Mouse (Mus musculus): Measurements from ENCODE around the gene Ephx3.

The Ephx3 gene

DNA sequence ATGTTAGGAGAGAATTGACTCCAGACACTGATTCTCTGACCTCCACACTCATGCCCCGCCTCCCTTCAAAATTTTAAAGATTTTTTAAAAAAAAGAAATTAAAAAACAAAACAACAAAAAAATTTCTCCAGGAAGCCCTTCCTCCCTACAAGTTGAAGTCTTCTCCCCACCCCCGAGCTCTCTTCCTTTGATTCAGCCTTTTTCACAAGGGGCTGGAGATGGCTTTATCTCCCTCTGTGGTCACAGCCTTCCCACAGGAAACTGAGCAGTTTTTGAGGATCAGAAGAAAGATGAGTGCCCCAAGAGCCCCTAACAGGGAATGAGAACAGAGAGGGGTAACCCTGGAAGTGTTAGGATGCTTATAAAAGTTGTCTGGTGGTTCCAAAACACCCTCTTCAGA is 16.9 kb downstream of the Ephx3 start:
- no peak for DNase-seq

DNA sequence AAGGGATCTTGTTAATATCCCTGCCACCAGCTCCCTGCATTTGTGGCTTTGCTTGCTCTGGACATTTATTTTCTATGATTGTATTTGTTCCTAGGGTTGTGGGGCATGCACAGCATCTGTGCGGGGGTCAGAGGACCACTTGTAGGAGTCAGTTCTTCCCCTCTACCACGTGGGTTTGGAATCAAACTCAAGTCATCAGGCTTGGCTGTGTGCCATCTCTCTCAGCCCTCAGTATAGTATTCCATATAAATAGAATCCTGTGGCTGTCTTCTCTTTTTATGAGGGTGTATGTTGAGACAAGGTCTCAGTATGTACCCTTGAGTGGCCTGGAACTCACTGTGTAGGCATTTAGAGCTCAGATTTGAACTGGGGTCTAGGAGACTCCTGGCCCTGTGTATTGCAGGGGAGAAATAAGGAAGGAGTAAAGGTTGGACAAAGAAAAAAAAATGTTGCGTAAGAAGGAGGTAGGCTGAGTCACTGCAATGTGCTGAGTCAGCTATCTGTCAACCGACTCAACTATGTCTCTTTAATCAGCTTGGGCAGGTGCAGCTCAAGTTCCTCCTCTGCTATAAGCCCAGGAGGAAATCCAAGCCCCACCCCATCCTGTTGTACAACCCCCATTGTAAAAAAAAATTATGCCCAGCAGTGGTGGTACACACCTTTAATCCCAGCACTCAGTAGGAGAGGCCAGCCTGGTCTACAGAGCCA is 19.7 kb downstream of the Ephx3 start:
- no peak for DNase-seq

DNA sequence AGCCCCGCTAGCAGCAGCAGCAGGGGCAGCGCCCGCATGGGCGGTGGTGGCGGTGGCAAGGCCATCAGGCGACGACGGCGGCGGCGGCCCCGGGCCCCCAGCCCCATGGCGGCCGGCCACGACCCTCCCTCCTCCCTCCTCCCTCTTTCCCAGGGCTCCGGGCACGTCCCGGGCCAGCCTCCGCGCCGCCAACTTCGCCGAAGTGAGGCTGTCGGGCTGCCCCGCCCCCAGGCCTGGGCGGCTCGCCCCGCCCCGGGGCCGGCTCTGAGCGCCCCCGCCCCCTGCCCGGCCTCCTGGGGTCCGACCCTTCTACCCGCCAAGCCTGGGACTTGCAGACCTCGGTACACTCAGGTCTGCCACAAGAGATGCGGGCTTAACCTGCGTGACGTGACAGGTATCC is 22.7 kb downstream of the Ephx3 start, which contains the start of gene Notch3:
Gene Notch3, minus strand, starts transcription at position 166 of the 400 bp plus-strand sequence.
- DNase-seq: no peak

DNA sequence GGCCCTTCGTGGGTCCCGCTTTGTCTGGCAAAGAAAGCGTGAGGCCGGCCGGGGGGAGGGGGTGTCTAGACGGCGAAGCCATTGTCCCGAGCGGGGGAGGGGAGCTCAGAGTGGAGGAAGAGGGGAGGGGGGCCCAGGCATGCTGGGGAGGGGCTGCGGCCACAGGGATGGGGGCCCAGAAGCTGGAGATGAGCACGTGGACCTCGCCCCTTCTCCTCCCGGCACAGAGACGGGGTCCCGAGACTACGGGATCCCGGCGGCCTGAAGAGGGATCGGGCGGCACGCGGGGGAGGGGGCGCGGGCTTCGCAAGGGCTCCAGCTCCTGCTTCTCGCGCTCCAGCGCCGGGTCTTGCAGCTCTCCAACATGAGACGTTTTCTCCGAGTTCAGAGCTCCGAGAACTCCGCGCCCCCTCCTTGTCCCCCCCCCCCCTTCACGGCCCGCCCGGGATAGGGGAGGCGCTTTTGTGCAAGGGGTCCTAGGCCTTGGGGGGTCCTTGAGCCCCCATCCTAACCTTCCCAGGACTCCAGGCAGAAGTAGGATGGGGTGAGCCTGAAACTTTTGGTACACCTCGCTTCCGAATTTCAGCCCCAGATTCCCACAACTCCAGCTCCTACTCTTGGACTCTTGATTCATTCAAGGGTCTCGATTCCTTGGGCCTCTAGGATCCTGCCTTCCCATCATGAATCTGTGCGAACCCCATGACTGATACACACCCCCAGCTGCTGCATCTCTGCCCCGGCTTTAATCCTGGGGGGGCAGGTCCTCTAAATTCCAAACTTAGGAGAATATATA is 23.4 kb downstream of the Ephx3 start:
- no peak for DNase-seq

DNA sequence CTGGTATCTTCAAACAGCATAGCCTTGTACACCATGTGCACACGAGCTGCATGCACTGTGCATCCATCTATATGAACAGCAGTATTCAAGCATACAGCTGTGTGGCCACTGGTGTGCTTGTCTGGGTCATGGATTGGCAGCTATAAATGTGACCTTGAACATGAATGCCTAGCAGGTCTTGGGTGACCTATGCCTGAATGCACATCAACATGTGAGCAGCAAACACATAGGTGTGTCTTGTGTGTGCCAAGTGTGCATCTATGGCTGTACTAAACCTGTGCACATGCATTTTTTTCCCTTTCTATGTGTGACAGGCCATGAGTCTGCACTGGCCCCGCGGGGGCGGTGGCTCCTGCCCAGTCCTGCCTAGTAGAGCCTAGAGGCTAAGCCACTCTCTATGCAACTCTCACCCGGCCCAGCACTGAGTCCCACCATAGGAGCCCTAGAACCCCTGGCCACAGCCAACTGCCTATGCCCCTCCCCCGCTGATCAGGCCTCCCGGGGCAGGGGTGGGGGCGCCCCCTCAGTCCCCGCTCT is 24.0 kb downstream of the Ephx3 start:
- DNase-seq: no peak

DNA sequence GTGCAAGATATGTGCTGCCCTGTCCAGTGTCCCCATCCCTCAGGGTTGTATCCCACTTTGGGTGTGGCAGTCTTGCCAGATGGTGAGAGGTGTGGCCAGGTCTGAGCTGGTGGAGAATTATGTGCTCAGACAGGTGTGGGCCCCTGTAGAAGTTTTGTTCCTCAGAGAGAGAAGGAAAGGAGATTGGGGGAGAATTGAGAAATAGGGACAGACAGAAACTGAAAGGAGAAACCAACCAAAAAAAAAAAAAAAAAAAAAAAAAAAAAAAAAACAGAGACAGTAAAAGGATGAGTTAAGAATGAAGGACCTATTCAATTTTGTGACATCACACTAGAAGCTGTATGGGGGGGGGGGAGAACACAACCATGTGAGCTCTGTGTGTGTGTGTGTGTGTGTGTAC is 24.6 kb downstream of the Ephx3 start:
- no peak for DNase-seq

DNA sequence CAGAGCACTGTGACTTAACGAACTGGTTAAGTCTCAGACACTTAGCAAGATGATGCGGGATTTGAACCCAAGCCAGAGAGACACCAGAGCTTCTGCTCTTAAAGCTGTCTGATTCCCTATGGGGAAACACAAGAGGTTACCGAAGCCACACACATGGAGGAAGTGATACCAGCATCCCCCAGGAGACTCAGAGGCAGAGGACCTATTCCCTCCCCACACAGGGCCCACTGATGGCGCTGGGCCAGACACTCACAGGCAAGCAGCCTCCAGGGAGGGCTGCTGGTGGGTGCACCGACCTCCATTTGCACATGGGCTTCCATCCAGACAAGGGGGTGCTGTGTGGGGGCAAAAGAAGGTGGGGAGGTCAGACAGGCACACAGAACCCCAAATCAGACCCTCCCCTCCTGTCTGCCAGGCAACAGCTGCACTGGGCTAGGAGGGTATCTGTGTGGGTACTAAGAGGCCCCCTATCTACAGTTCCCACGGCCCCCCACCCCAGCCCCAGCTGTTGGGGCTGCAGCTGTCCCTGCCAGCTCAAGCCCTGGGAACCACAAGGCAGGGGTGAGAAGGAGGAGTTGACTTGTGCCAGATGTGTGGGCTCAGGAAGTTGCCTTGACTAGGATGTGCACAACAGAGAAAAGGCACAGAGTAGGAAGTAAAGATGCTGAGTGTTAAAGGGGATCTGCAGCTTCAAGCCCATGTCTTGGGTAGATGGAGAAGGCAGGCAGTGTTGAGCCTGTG is 25.3 kb downstream of the Ephx3 start:
- no peak for DNase-seq

DNA sequence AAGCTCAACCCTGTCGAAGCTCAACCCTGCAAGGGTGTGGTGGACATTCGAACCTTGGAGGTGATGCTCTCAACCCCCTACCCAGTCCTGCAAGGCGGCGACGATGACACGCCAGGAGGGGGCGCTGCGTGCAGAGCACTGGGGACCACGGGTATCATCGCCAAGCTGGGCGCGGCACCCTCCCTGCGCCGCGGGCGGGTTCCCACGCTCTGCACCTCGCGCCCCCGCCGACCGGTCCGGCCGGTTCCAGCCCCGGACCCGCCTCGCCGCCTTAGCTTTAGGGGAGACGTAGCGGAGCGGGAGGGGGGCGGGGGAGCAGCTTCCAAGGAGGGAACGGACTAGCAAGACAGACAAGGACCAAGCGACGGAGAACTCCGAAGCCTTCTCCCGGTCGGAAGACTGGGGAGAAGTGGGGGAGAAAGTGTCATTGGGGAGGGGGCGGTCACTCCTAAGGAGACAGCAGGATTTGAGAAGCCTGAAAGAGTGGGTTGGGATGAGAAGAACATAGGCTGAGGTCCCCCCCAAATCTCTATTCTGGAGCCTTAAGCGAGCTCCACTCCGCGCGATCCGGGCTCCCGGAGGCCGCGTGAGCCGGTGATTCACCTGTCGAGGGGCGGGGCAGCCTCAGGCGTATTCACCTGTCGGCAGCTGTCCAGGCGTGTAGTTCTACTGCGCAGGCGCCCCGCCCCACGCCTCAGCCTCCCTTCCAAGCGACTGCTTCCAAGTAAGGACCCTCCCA is 27.1 kb downstream of the Ephx3 start:
- DNase-seq: peak; percentile 22

DNA sequence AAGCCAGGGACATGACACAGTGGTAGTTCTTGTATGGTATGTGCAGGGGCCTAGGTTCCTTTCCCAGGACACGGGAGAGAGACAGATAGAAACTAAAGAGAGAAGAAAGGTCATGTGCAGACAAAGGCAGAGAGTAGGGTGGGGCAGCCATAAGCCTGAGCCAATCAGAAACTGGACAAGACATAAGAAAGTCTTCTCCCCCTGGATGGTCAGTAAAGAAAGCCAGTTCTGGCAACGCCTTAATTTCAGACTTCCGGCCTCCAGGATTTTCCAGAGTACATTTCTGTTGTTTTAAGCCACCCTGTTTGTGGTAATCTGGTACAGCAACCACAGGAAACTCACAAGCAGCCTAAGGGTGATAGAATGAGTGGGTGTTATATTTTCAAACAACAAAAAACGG is 28.5 kb downstream of the Ephx3 start:
- DNase-seq: no peak

DNA sequence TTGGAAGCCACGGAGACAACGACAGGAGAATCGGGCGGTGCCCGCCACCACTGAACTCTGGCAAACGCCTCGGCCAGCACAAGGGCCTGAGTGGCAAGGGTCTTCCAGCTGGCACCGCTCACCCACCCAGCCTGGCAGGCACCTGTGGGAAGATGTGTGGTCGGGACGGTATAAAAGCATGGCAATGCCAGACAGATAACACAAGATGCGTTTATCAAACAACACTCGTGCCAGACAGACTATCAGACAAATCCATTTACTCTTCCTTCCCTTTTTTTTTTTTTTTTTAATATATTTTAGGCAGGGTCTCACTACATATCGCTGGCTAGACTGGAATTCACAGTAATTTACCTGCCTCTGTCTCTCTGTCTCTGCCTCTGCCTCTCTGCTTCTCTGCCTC is 30.5 kb downstream of the Ephx3 start:
- DNase-seq: no peak

DNA sequence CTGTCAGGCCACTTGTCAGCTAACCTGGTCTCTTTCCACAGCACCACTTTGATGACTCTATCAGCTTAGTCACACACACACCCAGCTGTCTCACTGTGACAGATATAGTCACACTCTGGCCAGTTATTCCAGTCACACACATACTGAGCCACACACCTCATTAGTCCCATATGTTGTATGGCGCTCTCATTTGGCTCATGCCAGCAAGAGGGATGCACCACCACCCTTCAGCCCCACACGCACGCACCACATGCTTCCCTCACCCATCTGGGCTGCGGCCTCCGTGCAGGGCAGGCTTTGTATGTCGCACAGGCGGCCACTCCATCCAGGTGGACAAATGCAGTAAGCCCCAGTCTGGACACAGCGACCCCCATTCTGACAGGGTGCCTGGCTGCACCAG is 42.6 kb downstream of the Ephx3 start:
- no peak for DNase-seq

DNA sequence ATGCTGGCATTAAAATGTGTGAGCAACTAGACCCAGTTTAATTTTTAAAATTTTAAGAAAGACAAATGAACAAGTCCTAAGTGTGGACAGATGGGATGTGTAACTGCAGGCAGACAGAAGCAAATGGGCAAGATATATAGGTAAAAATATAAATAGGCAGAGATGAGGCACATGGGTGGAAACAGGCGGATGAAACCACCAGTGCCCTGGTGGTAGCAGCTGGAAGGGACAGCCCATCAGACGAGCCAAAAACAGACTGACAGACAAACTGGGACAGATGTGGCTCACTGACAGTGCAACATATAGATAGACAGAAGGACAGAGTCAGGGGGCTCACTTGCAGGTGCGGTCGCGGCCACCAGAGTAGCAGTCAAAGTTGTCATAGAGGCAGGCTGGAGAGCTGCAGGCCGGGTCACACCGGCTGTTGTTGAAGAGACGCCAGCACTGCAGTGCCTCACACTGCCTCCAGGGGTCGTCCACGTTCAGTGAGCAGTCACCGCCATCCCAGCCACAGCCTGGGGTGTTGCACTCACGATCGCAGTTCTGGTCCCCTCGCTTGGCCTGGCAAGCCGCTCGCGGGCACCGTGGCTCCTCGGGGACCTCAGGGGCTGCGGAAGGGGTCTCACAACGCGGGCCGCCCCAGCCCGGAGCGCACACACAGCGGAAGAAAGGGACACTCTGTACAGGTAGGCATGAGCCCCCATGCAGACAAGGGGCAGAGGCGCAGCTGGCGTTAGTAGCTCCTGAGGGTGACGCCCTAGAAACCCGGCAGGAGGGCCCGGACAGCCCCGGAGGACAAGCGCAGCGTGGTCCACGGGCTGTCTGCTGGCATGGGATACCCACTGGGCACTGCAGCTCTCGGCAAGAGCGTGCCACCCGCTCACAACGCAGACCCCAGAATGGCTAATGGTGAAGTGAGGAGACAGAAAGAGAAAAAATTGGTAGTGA is 46.2 kb downstream of the Ephx3 start:
- DNase-seq: peak; percentile 72

DNA sequence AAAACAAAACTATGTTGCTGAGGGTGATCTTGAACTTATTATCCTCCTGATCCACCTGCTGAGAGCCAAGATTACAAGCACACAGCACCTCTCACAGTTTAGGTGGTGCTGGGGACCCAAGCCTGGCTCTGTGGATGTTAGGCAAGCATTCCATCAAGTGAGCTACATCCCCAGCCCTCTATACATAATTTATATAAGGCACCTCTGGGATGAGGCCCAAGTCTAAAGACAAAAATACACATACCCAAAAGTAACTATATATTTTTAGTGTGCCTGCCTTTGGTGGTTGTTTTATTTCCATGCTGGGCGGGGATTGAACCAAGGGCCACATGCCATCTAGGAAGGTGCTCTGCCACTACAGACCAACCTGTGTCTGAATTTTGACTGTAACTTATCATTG is 47.1 kb downstream of the Ephx3 start:
- no peak for DNase-seq
